Mouse (Mus musculus): Measurements from ENCODE around the gene Art3. TPM values are rescaled to one million over a fixed set of nuclear protein-coding genes. Genes with fewer than 3 reads are reported as not detected.
A peak's percentile ranks its signal among the peaks of the same experiment; 100 is the strongest.
"Not testable (repeated sequence)": the region's sequence is repeated elsewhere in the genome, so short reads cannot be mapped to it uniquely, and the experiment has no call there.

Art3 gene
- polyA plus RNA-seq, 1 experiment from 2014 or later = 4.0 TPM

DNA sequence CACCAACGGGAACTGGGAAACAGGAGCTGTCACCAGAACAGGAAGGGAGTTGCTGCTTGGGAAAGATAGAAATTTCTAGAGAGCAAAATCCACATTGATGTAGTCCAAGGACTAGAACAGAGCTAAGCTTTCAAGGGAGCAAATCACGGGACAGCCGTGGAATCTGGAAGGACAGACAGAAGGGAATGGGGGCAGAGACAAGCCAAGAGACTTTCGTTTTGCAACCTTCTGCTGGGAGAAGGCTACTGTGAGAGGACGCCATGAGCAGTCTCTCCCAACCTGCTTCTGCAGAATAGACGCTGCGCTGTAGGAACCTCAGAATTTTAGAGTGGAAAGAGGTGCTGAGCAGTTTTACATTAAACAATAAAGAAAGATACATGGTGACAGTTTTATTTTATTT lies 18.1 kb downstream of the Art3 start:
- Histone ChIP-seq H3K4me3 (ENCODE audit: low read depth, low read length) (no peak overlapping the region), H3K36me3 (ENCODE audit: control insufficient read depth, insufficient read depth, low read length) (no peaks in the 10 kb centered on the region), H3K4me1 (ENCODE audit: control insufficient read depth, insufficient read depth, low read length) (no peaks in the 10 kb centered on the region), H3K27me3 (ENCODE audit: control insufficient read depth, insufficient read depth, low read length) (no peaks in the 10 kb centered on the region), H3K9me3 (ENCODE audit: control insufficient read depth, low read depth, low read length) (no peaks in the 10 kb centered on the region), H3K27ac (ENCODE audit: low read length) (no peak overlapping the region), H3K4me2 (replicated peaks; ENCODE audit: low read depth, low read length) (no peak overlapping the region), H3K9ac (replicated peaks; ENCODE audit: low read depth, low read length) (no peak overlapping the region)
- ATAC-seq (ENCODE audit: insufficient number of reproducible peaks, insufficient read depth, low FRiP score, low read depth) = no peak
- WGBS = 83% methylated on average over 7 of the region's 7 CpGs

DNA sequence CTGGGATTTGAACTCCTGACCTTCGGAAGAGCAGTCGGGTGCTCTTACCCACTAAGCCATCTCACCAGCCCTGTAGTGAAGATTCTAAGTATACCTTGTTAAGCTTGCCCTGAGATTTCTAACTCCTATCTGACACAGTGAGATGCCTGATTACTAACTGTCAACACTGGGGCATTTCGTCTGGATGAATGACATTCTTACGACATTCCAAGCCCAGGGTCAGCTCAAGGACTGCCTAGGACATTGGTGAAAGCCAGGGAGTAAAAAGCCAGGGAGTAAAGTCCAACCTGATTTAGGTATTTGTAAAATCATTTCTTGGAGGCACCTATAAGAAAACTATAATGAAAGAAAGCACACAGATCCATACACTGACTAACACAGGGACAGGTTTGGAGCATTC lies 21.1 kb downstream of the Art3 start:
- not testable (repeated sequence) for H3K4me1 ChIP-seq (ENCODE audit: control insufficient read depth, insufficient read depth, low read length); H3K27ac ChIP-seq (ENCODE audit: low read length); H3K27me3 ChIP-seq (ENCODE audit: control insufficient read depth, insufficient read depth, low read length); ATAC-seq (ENCODE audit: insufficient number of reproducible peaks, insufficient read depth, low FRiP score, low read depth); H3K4me2 ChIP-seq (replicated peaks; ENCODE audit: low read depth, low read length); H3K4me3 ChIP-seq (ENCODE audit: low read depth, low read length); H3K36me3 ChIP-seq (ENCODE audit: control insufficient read depth, insufficient read depth, low read length); H3K9ac ChIP-seq (replicated peaks; ENCODE audit: low read depth, low read length); H3K9me3 ChIP-seq (ENCODE audit: control insufficient read depth, low read depth, low read length)
- WGBS = 48% methylated on average over 4 of the region's 4 CpGs

- no peak overlapping the region for H3K4me3 ChIP-seq (ENCODE audit: low read depth, low read length)
- no peak for ATAC-seq (ENCODE audit: insufficient number of reproducible peaks, insufficient read depth, low FRiP score, low read depth)
- H3K36me3 ChIP-seq (ENCODE audit: control insufficient read depth, insufficient read depth, low read length) = no peaks in the 10 kb centered on the region
- H3K9ac ChIP-seq (replicated peaks; ENCODE audit: low read depth, low read length) = no peak overlapping the region
- no peaks in the 10 kb centered on the region for H3K27me3 ChIP-seq (ENCODE audit: control insufficient read depth, insufficient read depth, low read length)
- no peak overlapping the region for H3K27ac ChIP-seq (ENCODE audit: low read length)
- no peaks in the 10 kb centered on the region for H3K4me1 ChIP-seq (ENCODE audit: control insufficient read depth, insufficient read depth, low read length)
- 0 out of 2 replicates have a peak overlapping the region, but pooled peaks have one; percentile 17 for H3K4me2 ChIP-seq (replicated peaks; ENCODE audit: low read depth, low read length)
- 44% methylated on average over 11 of the region's 11 CpGs for WGBS
- H3K9me3 ChIP-seq (ENCODE audit: control insufficient read depth, low read depth, low read length) = no peaks in the 10 kb centered on the region
Measured at GRCm38 (mm10) chr5:92353517-92353916, 21.9 kb downstream of the Art3 start.

- ATAC-seq (ENCODE audit: insufficient number of reproducible peaks, insufficient read depth, low FRiP score, low read depth) = peak; percentile 58; the same call in 1 of the 2 replicates
- no peaks in the 10 kb centered on the region for H3K9me3 ChIP-seq (ENCODE audit: control insufficient read depth, low read depth, low read length)
Measured at GRCm38 (mm10) chr5:92358033-92358432, 26.4 kb downstream of the Art3 start.

DNA sequence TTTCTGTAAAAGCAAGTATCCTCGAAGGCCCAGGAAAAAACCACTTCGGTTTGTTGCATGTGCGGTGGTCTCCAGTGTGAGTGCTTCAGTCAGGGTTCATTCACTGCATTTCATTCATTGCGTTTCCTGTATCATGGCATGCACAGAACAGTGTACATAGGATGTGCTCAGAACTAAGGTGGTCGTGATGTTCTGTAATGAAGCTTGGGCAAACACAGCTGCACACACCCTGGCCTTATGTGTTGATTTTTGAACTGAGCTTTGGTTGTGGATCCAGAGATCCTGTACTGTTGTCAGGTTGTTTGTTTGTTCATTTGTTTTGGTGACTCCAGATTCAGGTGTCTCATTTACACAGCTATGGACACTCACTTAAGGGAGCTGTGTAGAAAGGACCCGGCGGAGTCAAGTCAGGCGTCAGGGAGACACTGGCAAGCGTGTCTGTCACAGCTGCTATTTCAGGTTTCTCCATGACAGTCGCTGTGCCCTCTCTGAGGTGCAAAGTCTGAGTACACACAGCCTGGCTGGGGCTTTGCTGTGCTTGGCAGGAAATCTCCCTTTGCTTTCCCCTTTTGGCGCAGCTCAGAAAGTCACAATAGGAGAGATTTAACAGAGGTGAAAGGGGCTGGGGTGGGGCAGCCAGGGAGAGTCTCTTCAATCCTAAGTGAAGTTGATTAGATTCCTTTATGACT lies 27.3 kb downstream of the Art3 start:
- 72% methylated on average over 11 of the region's 11 CpGs for WGBS
- H3K27me3 ChIP-seq (ENCODE audit: control insufficient read depth, insufficient read depth, low read length) = no peaks in the 10 kb centered on the region
- H3K27ac ChIP-seq (ENCODE audit: low read length) = no peak overlapping the region
- ATAC-seq (ENCODE audit: insufficient number of reproducible peaks, insufficient read depth, low FRiP score, low read depth) = no peak
- no peak overlapping the region for H3K4me3 ChIP-seq (ENCODE audit: low read depth, low read length)
- no peaks in the 10 kb centered on the region for H3K4me1 ChIP-seq (ENCODE audit: control insufficient read depth, insufficient read depth, low read length)
- H3K9me3 ChIP-seq (ENCODE audit: control insufficient read depth, low read depth, low read length) = no peaks in the 10 kb centered on the region
- no peaks in the 10 kb centered on the region for H3K36me3 ChIP-seq (ENCODE audit: control insufficient read depth, insufficient read depth, low read length)
- H3K4me2 ChIP-seq (replicated peaks; ENCODE audit: low read depth, low read length) = no peak overlapping the region
- H3K9ac ChIP-seq (replicated peaks; ENCODE audit: low read depth, low read length) = no peak overlapping the region

More at GRCm38 (mm10) chr5:92358033-92358432, 26.4 kb downstream of the Art3 start:
- Histone ChIP-seq H3K27me3 (ENCODE audit: control insufficient read depth, insufficient read depth, low read length) (no peaks in the 10 kb centered on the region), H3K9ac (replicated peaks; ENCODE audit: low read depth, low read length) (no peak overlapping the region), H3K27ac (ENCODE audit: low read length) (no peak overlapping the region), H3K4me3 (ENCODE audit: low read depth, low read length) (no peak overlapping the region), H3K36me3 (ENCODE audit: control insufficient read depth, insufficient read depth, low read length) (no peaks in the 10 kb centered on the region), H3K4me2 (replicated peaks; ENCODE audit: low read depth, low read length) (no peak overlapping the region), H3K4me1 (ENCODE audit: control insufficient read depth, insufficient read depth, low read length) (no peaks in the 10 kb centered on the region)
- 22% methylated on average over 12 of the region's 12 CpGs for WGBS

- ATAC-seq (ENCODE audit: insufficient number of reproducible peaks, insufficient read depth, low FRiP score, low read depth) = no peak
- no peak overlapping the region for H3K4me3 ChIP-seq (ENCODE audit: low read depth, low read length)
- no peaks in the 10 kb centered on the region for H3K4me1 ChIP-seq (ENCODE audit: control insufficient read depth, insufficient read depth, low read length)
- H3K4me2 ChIP-seq (replicated peaks; ENCODE audit: low read depth, low read length) = no peak overlapping the region
- 18% methylated on average over 4 of the region's 4 CpGs for WGBS
- no peak overlapping the region for H3K9ac ChIP-seq (replicated peaks; ENCODE audit: low read depth, low read length)
- no peaks in the 10 kb centered on the region for H3K27me3 ChIP-seq (ENCODE audit: control insufficient read depth, insufficient read depth, low read length)
- no peaks in the 10 kb centered on the region for H3K36me3 ChIP-seq (ENCODE audit: control insufficient read depth, insufficient read depth, low read length)
- H3K9me3 ChIP-seq (ENCODE audit: control insufficient read depth, low read depth, low read length) = no peaks in the 10 kb centered on the region
- no peak overlapping the region for H3K27ac ChIP-seq (ENCODE audit: low read length)
Measured at GRCm38 (mm10) chr5:92363179-92363578, 31.6 kb downstream of the Art3 start.

DNA sequence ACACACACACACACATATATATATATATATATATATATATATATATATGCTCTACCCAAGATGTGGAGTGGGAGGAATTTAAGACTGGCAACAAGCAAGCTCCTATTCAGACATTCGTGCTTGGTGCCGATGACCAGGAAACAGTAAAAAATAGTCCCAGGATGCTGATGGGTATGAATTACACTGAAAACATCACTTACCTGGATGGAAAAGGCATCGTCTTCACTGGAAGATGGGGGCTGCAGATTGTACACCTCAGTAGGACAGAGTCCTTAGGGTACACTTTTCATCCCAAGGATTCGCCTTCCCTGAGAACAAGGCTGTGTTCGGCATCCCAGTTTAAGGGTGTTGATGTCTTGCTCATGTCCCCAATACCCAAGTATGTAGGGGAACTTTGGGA lies 32.4 kb downstream of the Art3 start:
- Histone ChIP-seq H3K27ac (ENCODE audit: low read length) (no peak overlapping the region), H3K27me3 (ENCODE audit: control insufficient read depth, insufficient read depth, low read length) (no peaks in the 10 kb centered on the region), H3K36me3 (ENCODE audit: control insufficient read depth, insufficient read depth, low read length) (no peaks in the 10 kb centered on the region), H3K4me1 (ENCODE audit: control insufficient read depth, insufficient read depth, low read length) (no peaks in the 10 kb centered on the region), H3K9me3 (ENCODE audit: control insufficient read depth, low read depth, low read length) (no peaks in the 10 kb centered on the region), H3K9ac (replicated peaks; ENCODE audit: low read depth, low read length) (no peak overlapping the region), H3K4me3 (ENCODE audit: low read depth, low read length) (no peak overlapping the region), H3K4me2 (replicated peaks; ENCODE audit: low read depth, low read length) (no peak overlapping the region)
- 94% methylated on average over 5 of the region's 5 CpGs for WGBS
- ATAC-seq (ENCODE audit: insufficient number of reproducible peaks, insufficient read depth, low FRiP score, low read depth) = no peak

GRCm38 (mm10) chr5:92365146-92365705 lies 33.6 kb downstream of the Art3 start:
- no peak overlapping the region for H3K4me2 ChIP-seq (replicated peaks; ENCODE audit: low read depth, low read length)
- no peak overlapping the region for H3K27ac ChIP-seq (ENCODE audit: low read length)
- WGBS = 76% methylated on average over 11 of the region's 11 CpGs
- no peak overlapping the region for H3K4me3 ChIP-seq (ENCODE audit: low read depth, low read length)
- no peaks in the 10 kb centered on the region for H3K9me3 ChIP-seq (ENCODE audit: control insufficient read depth, low read depth, low read length)
- H3K9ac ChIP-seq (replicated peaks; ENCODE audit: low read depth, low read length) = no peak overlapping the region
- H3K36me3 ChIP-seq (ENCODE audit: control insufficient read depth, insufficient read depth, low read length) = no peaks in the 10 kb centered on the region
- no peak for ATAC-seq (ENCODE audit: insufficient number of reproducible peaks, insufficient read depth, low FRiP score, low read depth)
- no peaks in the 10 kb centered on the region for H3K27me3 ChIP-seq (ENCODE audit: control insufficient read depth, insufficient read depth, low read length)
- H3K4me1 ChIP-seq (ENCODE audit: control insufficient read depth, insufficient read depth, low read length) = no peaks in the 10 kb centered on the region

- Histone ChIP-seq H3K27ac (ENCODE audit: low read length) (no peak overlapping the region), H3K9ac (replicated peaks; ENCODE audit: low read depth, low read length) (no peak overlapping the region), H3K36me3 (ENCODE audit: control insufficient read depth, insufficient read depth, low read length) (no peaks in the 10 kb centered on the region), H3K4me2 (replicated peaks; ENCODE audit: low read depth, low read length) (no peak overlapping the region), H3K4me1 (ENCODE audit: control insufficient read depth, insufficient read depth, low read length) (no peaks in the 10 kb centered on the region), H3K4me3 (ENCODE audit: low read depth, low read length) (no peak overlapping the region), H3K27me3 (ENCODE audit: control insufficient read depth, insufficient read depth, low read length) (no peaks in the 10 kb centered on the region), H3K9me3 (ENCODE audit: control insufficient read depth, low read depth, low read length) (no peaks in the 10 kb centered on the region)
- 53% methylated on average over 6 of the region's 6 CpGs for WGBS
- ATAC-seq (ENCODE audit: insufficient number of reproducible peaks, insufficient read depth, low FRiP score, low read depth) = no peak
Measured at GRCm38 (mm10) chr5:92366565-92366964, 34.9 kb downstream of the Art3 start.
